Mouse (Mus musculus) forebrain, embryonic 16.5 days (tissue): Measurements from ENCODE around the gene Dlg5. TPM values are rescaled to one million over a fixed set of nuclear protein-coding genes. Genes with fewer than 3 reads are reported as not detected.

Experiments
- ATAC-seq: fragments of 200-750 bp; cut with Nextera tagmentation; 2 replicates; pipeline ENCODE4 v1.8.0; 2017; ENCODE audit warnings: mild to moderate bottlenecking, moderate library complexity
- H3K27ac ChIP-seq: fragments of 300-500 bp; sonication (generic); 2 replicates; pipeline ENCODE4 v1.5.1; 2014; ENCODE audit warnings: low read length, control low read depth
- H3K27me3 ChIP-seq: fragments of 300-500 bp; sonication (generic); replicated peaks from 2 replicates; pipeline ENCODE4 v1.6.1; 2014; ENCODE audit warnings: low read length; ENCODE audit not compliant: control insufficient read depth, insufficient read depth
- H3K36me3 ChIP-seq: fragments of 300-500 bp; sonication (generic); 2 replicates; pipeline ENCODE4 v1.6.1; 2014; ENCODE audit not compliant: control insufficient read depth, insufficient read depth
- H3K4me1 ChIP-seq: fragments of 300-500 bp; sonication (generic); replicated peaks from 2 replicates; pipeline ENCODE4 v1.6.1; 2014; ENCODE audit warnings: low read length; ENCODE audit not compliant: control insufficient read depth, insufficient read depth
- H3K4me2 ChIP-seq: fragments of 300-500 bp; sonication (generic); 2 replicates; pipeline ENCODE4 v1.6.1; 2014; ENCODE audit warnings: mild to moderate bottlenecking, low read length, control low read depth
- H3K4me3 ChIP-seq: fragments of 300-500 bp; sonication (generic); replicated peaks from 2 replicates; pipeline ENCODE4 v1.5.1; 2014; ENCODE audit warnings: mild to moderate bottlenecking, low read length, control low read depth
- H3K9ac ChIP-seq: fragments of 300-500 bp; sonication (generic); replicated peaks from 2 replicates; pipeline ENCODE4 v1.6.1; 2014; ENCODE audit warnings: low read depth, low read length, control low read depth
- H3K9me3 ChIP-seq: fragments of 300-500 bp; sonication (generic); 2 replicates; pipeline ENCODE4 v1.6.1; 2016; ENCODE audit warnings: low read length; ENCODE audit not compliant: control insufficient read depth
- WGBS: fragments of 180-500 bp; shearing (Covaris S2); extraction: QIAGEN DNeasy Blood & Tissue Kit; methylation state at CpG from one replicate; pipeline ENCODE4 v1.1.7; 2014; 5-methylcytosine and 5-hydroxymethylcytosine counted together
- polyA plus RNA-seq: library from polyadenylated mRNA; unstranded; fragments of >200 nt; fragmentation: Nextera tagmentation; extraction: Ambion mirVana; gene quantifications from 2 replicates; pipeline ENCODE4 v1.2.1, GENCODE M21; 2015

Dlg5 gene
- polyA plus RNA-seq, 1 experiment from 2014 or later: 21.2 TPM

- Histone ChIP-seq H3K9me3 (no peaks in the 10 kb centered on the region), H3K27ac (no peak overlapping the region), H3K4me3 (no peak overlapping the region), H3K9ac (no peak overlapping the region), H3K27me3 (no peaks in the 10 kb centered on the region), H3K4me2 (no peak overlapping the region), H3K4me1 (no peaks in the 10 kb centered on the region), H3K36me3 (peaks cover 3% of the 10 kb centered on the region; the same call in 1 of the 2 replicates)
- WGBS: 93% methylated on average over 8 of the region's 8 CpGs
- no peak for ATAC-seq
Measured at GRCm38 (mm10) chr14:24164721-24165367, 80.9 kb downstream of the Dlg5 start.

- H3K36me3 ChIP-seq: peaks cover 3% of the 10 kb centered on the region; the same call in 1 of the 2 replicates
Measured at GRCm38 (mm10) chr14:24162856-24163255, 82.9 kb downstream of the Dlg5 start.

GRCm38 (mm10) chr14:24148892-24149291, 96.8 kb downstream of the Dlg5 start:
- no peak overlapping the region for H3K9ac ChIP-seq
- ATAC-seq: no peak
- no peaks in the 10 kb centered on the region for H3K4me1 ChIP-seq
- H3K9me3 ChIP-seq: no peaks in the 10 kb centered on the region
- H3K27me3 ChIP-seq: no peaks in the 10 kb centered on the region
- no peak overlapping the region for H3K27ac ChIP-seq
- H3K4me2 ChIP-seq: no peak overlapping the region
- 91% methylated on average over 2 of the region's 2 CpGs for WGBS
- peaks cover 21% of the 10 kb centered on the region for H3K36me3 ChIP-seq
- H3K4me3 ChIP-seq: no peak overlapping the region

More at GRCm38 (mm10) chr14:24162856-24163255, 82.9 kb downstream of the Dlg5 start:
- no peaks in the 10 kb centered on the region for H3K27me3 ChIP-seq
- ATAC-seq: no peak
- no peak overlapping the region for H3K9ac ChIP-seq
- H3K9me3 ChIP-seq: no peaks in the 10 kb centered on the region
- WGBS: 95% methylated on average over 10 of the region's 10 CpGs
- H3K4me2 ChIP-seq: no peak overlapping the region
- H3K4me3 ChIP-seq: no peak overlapping the region
- no peaks in the 10 kb centered on the region for H3K4me1 ChIP-seq
- H3K27ac ChIP-seq: no peak overlapping the region

- no peak for ATAC-seq
- Histone ChIP-seq H3K36me3 (peaks cover 17% of the 10 kb centered on the region), H3K27me3 (no peaks in the 10 kb centered on the region), H3K9ac (no peak overlapping the region), H3K4me3 (no peak overlapping the region), H3K4me1 (no peaks in the 10 kb centered on the region), H3K4me2 (no peak overlapping the region), H3K27ac (no peak overlapping the region), H3K9me3 (no peaks in the 10 kb centered on the region)
- 73% methylated on average over 3 of the region's 3 CpGs for WGBS
Measured at GRCm38 (mm10) chr14:24144821-24145220, 100.9 kb downstream of the Dlg5 start.

GRCm38 (mm10) chr14:24144421-24144820, 101.3 kb downstream of the Dlg5 start:
- Histone ChIP-seq H3K9ac (no peak overlapping the region), H3K36me3 (peaks cover 17% of the 10 kb centered on the region), H3K4me1 (no peaks in the 10 kb centered on the region), H3K27me3 (no peaks in the 10 kb centered on the region), H3K27ac (no peak overlapping the region), H3K4me2 (no peak overlapping the region), H3K4me3 (no peak overlapping the region), H3K9me3 (no peaks in the 10 kb centered on the region)
- WGBS: 44% methylated on average over 8 of the region's 8 CpGs
- peak; percentile 23; the same call in 1 of the 2 replicates for ATAC-seq

DNA sequence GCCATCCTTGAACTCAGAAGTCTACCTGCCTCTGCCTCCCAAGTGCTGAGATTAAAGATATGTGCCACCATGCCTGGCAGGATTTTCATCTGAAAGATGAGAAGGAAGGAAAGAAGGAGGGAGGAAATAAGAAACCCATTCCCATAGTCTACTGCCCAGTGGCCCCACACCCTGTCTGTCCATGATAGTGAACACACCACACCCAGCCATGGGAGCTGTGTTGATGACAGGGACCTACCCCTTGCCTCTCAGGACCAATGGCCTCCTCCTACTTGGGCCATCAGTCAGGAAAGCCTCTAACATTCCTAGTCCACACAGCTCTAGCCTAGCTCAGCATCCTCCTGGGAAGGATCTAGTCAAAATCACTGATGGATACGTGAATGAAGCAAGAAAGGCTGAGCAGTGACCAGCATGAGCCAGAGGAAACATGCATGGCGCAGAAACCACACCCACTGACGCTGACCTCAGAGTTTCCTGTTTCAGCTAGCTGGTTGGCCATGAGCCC, 102.7 kb downstream of the Dlg5 start:
- 87% methylated on average over 3 of the region's 3 CpGs for WGBS
- no peaks in the 10 kb centered on the region for H3K27me3 ChIP-seq
- H3K4me1 ChIP-seq: no peaks in the 10 kb centered on the region
- H3K27ac ChIP-seq: no peak overlapping the region
- no peak for ATAC-seq
- H3K4me3 ChIP-seq: no peak overlapping the region
- H3K9me3 ChIP-seq: no peaks in the 10 kb centered on the region
- no peak overlapping the region for H3K4me2 ChIP-seq
- H3K9ac ChIP-seq: no peak overlapping the region
- peaks cover 12% of the 10 kb centered on the region for H3K36me3 ChIP-seq

- no peak for ATAC-seq
- Histone ChIP-seq H3K27me3 (no peaks in the 10 kb centered on the region), H3K27ac (no peak overlapping the region), H3K9ac (no peak overlapping the region), H3K4me1 (no peaks in the 10 kb centered on the region), H3K9me3 (no peaks in the 10 kb centered on the region), H3K4me2 (no peak overlapping the region), H3K36me3 (peaks cover 13% of the 10 kb centered on the region), H3K4me3 (no peak overlapping the region)
- WGBS: 92% methylated on average over 3 of the region's 3 CpGs
Measured at GRCm38 (mm10) chr14:24141727-24142126, 104.0 kb downstream of the Dlg5 start.

GRCm38 (mm10) chr14:24140297-24140812, 105.4 kb downstream of the Dlg5 start:
- no peak for ATAC-seq
- 91% methylated on average over 8 of the region's 8 CpGs for WGBS

DNA sequence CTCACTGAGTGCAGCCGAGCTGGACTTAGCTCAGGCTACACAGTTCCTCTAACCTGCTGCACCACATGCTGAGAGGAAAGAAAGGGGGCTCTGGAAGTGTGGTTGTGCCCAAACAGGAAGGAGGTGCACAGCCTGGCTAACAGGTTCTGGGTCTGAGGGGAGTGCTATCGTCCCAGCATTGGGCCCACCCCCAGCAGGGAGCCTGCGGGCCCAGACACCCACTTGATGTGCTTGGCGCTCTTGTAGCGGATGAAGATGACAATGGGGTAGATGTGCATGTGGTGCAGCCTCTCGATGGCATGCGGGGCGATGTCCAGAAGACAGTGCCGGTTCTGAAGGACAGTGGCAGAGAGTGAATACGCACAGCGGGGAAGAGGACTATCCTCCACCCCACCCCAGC, 108.8 kb downstream of the Dlg5 start:
- no peaks in the 10 kb centered on the region for H3K4me1 ChIP-seq
- no peak for ATAC-seq
- no peaks in the 10 kb centered on the region for H3K27me3 ChIP-seq
- no peak overlapping the region for H3K4me2 ChIP-seq
- no peaks in the 10 kb centered on the region for H3K9me3 ChIP-seq
- 89% methylated on average over 11 of the region's 11 CpGs for WGBS
- H3K27ac ChIP-seq: no peak overlapping the region
- H3K9ac ChIP-seq: no peak overlapping the region
- no peak overlapping the region for H3K4me3 ChIP-seq
- peaks cover 10% of the 10 kb centered on the region; the same call in 1 of the 2 replicates for H3K36me3 ChIP-seq

More at GRCm38 (mm10) chr14:24140297-24140812, 105.4 kb downstream of the Dlg5 start:
- Histone ChIP-seq H3K9me3 (no peaks in the 10 kb centered on the region), H3K27me3 (no peaks in the 10 kb centered on the region), H3K4me2 (no peak overlapping the region), H3K36me3 (peaks cover 10% of the 10 kb centered on the region), H3K9ac (no peak overlapping the region), H3K27ac (no peak overlapping the region), H3K4me3 (no peak overlapping the region), H3K4me1 (no peaks in the 10 kb centered on the region)
